Mouse (Mus musculus): ENCODE measurements at regions not wholly inside any gene's neighbourhood (a gene's known extent, or its start where the extent isn't known, plus 50 kb on each side); places are given as distances from the start of the nearest gene placed in this dataset.

DNA sequence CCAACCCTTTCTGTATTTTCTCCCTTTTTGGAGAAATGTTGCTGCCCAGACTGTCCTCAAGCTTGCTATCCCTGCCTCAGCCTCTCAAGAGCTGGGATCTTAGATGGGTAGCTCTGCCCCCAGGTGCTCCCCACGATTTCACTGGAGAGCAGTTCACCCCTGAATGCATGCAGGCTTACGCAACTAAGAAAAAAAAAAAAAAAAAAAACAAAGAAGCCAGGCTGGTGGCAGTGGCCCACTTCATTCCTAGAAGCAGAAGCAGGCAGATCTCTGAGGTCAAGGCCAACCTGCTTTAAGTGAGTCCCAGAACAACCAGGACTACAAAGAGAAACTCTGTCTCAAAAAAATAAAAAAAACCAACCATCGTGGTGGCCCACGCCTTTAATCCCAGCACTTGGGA is 51.2 kb upstream of the Fbxo11 start:
- Histone ChIP-seq H3K27ac (ENCODE audit: low read depth, low read length) (no peak overlapping the region), H3K9me3 (ENCODE audit: control insufficient read depth, low read length) (no peaks in the 10 kb centered on the region), H3K9ac (ENCODE audit: low read depth, low read length) (no peak overlapping the region), H3K36me3 (ENCODE audit: control insufficient read depth, insufficient read depth, low read length) (no peaks in the 10 kb centered on the region), H3K27me3 (replicated peaks; ENCODE audit: control insufficient read depth, insufficient read depth, low read length) (no peaks in the 10 kb centered on the region), H3K4me2 (ENCODE audit: low read length) (no peak overlapping the region), H3K4me1 (ENCODE audit: control insufficient read depth, insufficient read depth, low read depth, low read length) (no peaks in the 10 kb centered on the region), H3K4me3 (ENCODE audit: low read length) (no peak overlapping the region)
- no peak for ATAC-seq
- 91% methylated on average over 4 of the region's 4 CpGs for WGBS

DNA sequence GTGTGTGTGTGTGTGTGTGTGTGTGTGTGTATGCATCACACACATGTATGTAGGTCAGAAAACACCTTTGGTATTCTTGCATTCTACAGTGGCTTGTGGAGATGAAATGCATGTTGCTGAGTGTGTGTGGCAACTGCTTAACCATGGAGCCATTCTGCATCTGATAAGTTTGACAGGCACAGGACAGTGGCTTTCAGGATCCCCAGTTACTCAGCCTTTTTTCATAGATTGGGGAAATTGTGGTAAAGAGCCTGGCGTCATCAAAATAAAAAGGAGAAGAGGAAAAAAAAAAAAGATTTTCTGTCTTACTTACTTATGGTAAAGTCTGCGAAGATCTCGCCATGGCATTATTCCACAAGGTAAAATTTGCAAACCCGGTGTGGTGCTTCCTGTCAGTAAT is 53.6 kb upstream of the Fbxo11 start:
- Histone ChIP-seq H3K27ac (ENCODE audit: low read depth, low read length) (no peak overlapping the region), H3K4me2 (ENCODE audit: low read length) (no peak overlapping the region), H3K4me1 (ENCODE audit: control insufficient read depth, insufficient read depth, low read depth, low read length) (no peaks in the 10 kb centered on the region), H3K4me3 (ENCODE audit: low read length) (no peak overlapping the region), H3K9me3 (ENCODE audit: control insufficient read depth, low read length) (no peaks in the 10 kb centered on the region), H3K9ac (ENCODE audit: low read depth, low read length) (no peak overlapping the region), H3K27me3 (replicated peaks; ENCODE audit: control insufficient read depth, insufficient read depth, low read length) (no peaks in the 10 kb centered on the region), H3K36me3 (ENCODE audit: control insufficient read depth, insufficient read depth, low read length) (no peaks in the 10 kb centered on the region)
- 91% methylated on average over 4 of the region's 4 CpGs for WGBS
- ATAC-seq: no peak

DNA sequence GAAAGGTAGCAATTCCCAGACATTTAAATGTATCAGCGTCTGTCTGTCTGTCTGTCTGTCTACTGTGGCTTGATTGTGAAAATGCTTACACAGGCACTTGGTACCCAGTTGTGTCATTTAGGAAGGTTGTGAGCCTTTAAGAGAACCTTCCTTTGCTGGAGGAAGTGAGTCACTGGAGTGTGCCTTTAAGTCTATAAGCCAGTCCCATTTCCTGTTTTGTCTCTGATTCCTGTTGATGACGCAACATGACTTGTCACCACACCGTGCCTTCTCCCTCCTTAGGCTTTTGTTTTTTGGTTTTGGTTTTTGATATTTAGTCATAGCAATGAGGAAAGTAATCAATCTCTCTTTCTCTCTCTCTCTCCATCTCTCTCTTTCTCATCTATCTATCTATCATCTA is 58.6 kb upstream of the Fbxo11 start:
- WGBS: 91% methylated on average over 3 of the region's 3 CpGs
- H3K4me3 ChIP-seq (ENCODE audit: low read length): no peak overlapping the region

GRCm38 (mm10) chr17:88127126-88127525 is 62.0 kb upstream of the Fbxo11 start:
- Histone ChIP-seq H3K9ac (ENCODE audit: low read depth, low read length) (no peak overlapping the region), H3K4me2 (ENCODE audit: low read length) (no peak overlapping the region), H3K4me3 (ENCODE audit: low read length) (no peak overlapping the region), H3K9me3 (ENCODE audit: control insufficient read depth, low read length) (no peaks in the 10 kb centered on the region), H3K27me3 (replicated peaks; ENCODE audit: control insufficient read depth, insufficient read depth, low read length) (no peaks in the 10 kb centered on the region), H3K4me1 (ENCODE audit: control insufficient read depth, insufficient read depth, low read depth, low read length) (no peaks in the 10 kb centered on the region), H3K27ac (ENCODE audit: low read depth, low read length) (no peak overlapping the region), H3K36me3 (ENCODE audit: control insufficient read depth, insufficient read depth, low read length) (no peaks in the 10 kb centered on the region)
- WGBS: 94% methylated on average over 2 of the region's 2 CpGs
- ATAC-seq: no peak

More for the DNA sequence above, 58.6 kb upstream of the Fbxo11 start:
- no peak overlapping the region for H3K9ac ChIP-seq (ENCODE audit: low read depth, low read length)
- H3K36me3 ChIP-seq (ENCODE audit: control insufficient read depth, insufficient read depth, low read length): no peaks in the 10 kb centered on the region
- ATAC-seq: no peak
- H3K27me3 ChIP-seq (replicated peaks; ENCODE audit: control insufficient read depth, insufficient read depth, low read length): no peaks in the 10 kb centered on the region
- H3K4me2 ChIP-seq (ENCODE audit: low read length): no peak overlapping the region
- H3K4me1 ChIP-seq (ENCODE audit: control insufficient read depth, insufficient read depth, low read depth, low read length): no peaks in the 10 kb centered on the region
- H3K27ac ChIP-seq (ENCODE audit: low read depth, low read length): no peak overlapping the region
- H3K9me3 ChIP-seq (ENCODE audit: control insufficient read depth, low read length): no peaks in the 10 kb centered on the region

GRCm38 (mm10) chr17:88131297-88131696 is 66.2 kb upstream of the Fbxo11 start:
- no peak for ATAC-seq
- Histone ChIP-seq H3K27ac (ENCODE audit: low read depth, low read length) (no peak overlapping the region), H3K4me3 (ENCODE audit: low read length) (no peak overlapping the region), H3K4me2 (ENCODE audit: low read length) (no peak overlapping the region), H3K9ac (ENCODE audit: low read depth, low read length) (no peak overlapping the region), H3K27me3 (replicated peaks; ENCODE audit: control insufficient read depth, insufficient read depth, low read length) (no peaks in the 10 kb centered on the region), H3K9me3 (ENCODE audit: control insufficient read depth, low read length) (no peaks in the 10 kb centered on the region), H3K4me1 (ENCODE audit: control insufficient read depth, insufficient read depth, low read depth, low read length) (no peaks in the 10 kb centered on the region), H3K36me3 (ENCODE audit: control insufficient read depth, insufficient read depth, low read length) (no peaks in the 10 kb centered on the region)
- 80% methylated on average over 4 of the region's 4 CpGs for WGBS

- H3K27me3 ChIP-seq (replicated peaks; ENCODE audit: control insufficient read depth, insufficient read depth, low read length): no peaks in the 10 kb centered on the region
- H3K4me2 ChIP-seq (ENCODE audit: low read length): no peak overlapping the region
- H3K4me1 ChIP-seq (ENCODE audit: control insufficient read depth, insufficient read depth, low read depth, low read length): no peaks in the 10 kb centered on the region
- no peak overlapping the region for H3K4me3 ChIP-seq (ENCODE audit: low read length)
- H3K27ac ChIP-seq (ENCODE audit: low read depth, low read length): no peak overlapping the region
- H3K9ac ChIP-seq (ENCODE audit: low read depth, low read length): no peak overlapping the region
- H3K36me3 ChIP-seq (ENCODE audit: control insufficient read depth, insufficient read depth, low read length): no peaks in the 10 kb centered on the region
- ATAC-seq: no peak
- WGBS: 90% methylated on average over 5 of the region's 5 CpGs
- no peaks in the 10 kb centered on the region for H3K9me3 ChIP-seq (ENCODE audit: control insufficient read depth, low read length)
Observed at GRCm38 (mm10) chr17:88131980-88132379, 66.9 kb upstream of the Fbxo11 start.

DNA sequence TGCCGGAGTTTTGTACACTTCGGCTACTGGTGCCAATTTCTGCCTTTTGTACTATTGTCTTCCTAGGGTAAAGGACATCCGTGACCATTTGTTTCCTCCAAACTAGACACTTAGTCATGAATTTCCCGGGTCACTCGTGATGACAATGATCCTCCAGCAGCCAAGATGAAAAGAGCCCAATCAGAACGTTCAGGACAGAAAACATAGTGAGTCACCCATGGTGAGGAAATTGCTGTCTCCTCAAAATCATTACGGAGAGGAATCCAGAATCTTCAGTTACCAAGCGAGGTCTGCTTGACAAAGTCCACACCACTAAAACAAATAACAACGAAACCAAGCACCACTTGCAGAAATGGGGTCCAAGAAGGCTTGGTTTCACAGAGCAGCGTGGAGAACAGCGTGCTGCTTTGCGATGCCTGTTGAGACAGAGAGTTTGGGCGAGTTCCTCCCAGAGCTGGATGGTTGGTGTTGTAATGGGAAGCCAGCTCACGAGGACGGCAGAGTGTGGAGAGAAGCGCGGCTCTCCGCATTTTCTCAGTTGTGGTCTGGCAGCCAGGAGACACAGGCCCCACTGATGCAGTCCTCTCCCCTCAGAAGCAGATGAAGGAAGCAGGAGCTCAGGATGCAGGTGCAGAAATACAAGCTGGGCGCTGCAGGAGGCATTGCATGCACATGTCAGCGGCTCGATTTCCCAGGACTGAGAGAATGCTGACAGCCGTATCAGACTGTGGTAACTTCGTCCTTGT is 67.7 kb upstream of the Fbxo11 start:
- no peak for ATAC-seq
- no peak overlapping the region for H3K9ac ChIP-seq (ENCODE audit: low read depth, low read length)
- no peaks in the 10 kb centered on the region for H3K36me3 ChIP-seq (ENCODE audit: control insufficient read depth, insufficient read depth, low read length)
- H3K4me3 ChIP-seq (ENCODE audit: low read length): no peak overlapping the region
- H3K27me3 ChIP-seq (replicated peaks; ENCODE audit: control insufficient read depth, insufficient read depth, low read length): no peaks in the 10 kb centered on the region
- H3K4me1 ChIP-seq (ENCODE audit: control insufficient read depth, insufficient read depth, low read depth, low read length): no peaks in the 10 kb centered on the region
- no peaks in the 10 kb centered on the region for H3K9me3 ChIP-seq (ENCODE audit: control insufficient read depth, low read length)
- WGBS: 67% methylated on average over 23 of the region's 23 CpGs
- H3K27ac ChIP-seq (ENCODE audit: low read depth, low read length): no peak overlapping the region
- no peak overlapping the region for H3K4me2 ChIP-seq (ENCODE audit: low read length)

- H3K27ac ChIP-seq (ENCODE audit: low read depth, low read length): no peak overlapping the region
- H3K4me2 ChIP-seq (ENCODE audit: low read length): no peak overlapping the region
- H3K27me3 ChIP-seq (replicated peaks; ENCODE audit: control insufficient read depth, insufficient read depth, low read length): no peaks in the 10 kb centered on the region
- no peaks in the 10 kb centered on the region for H3K9me3 ChIP-seq (ENCODE audit: control insufficient read depth, low read length)
- H3K4me3 ChIP-seq (ENCODE audit: low read length): no peak overlapping the region
- H3K9ac ChIP-seq (ENCODE audit: low read depth, low read length): no peak overlapping the region
- no peak for ATAC-seq
- H3K36me3 ChIP-seq (ENCODE audit: control insufficient read depth, insufficient read depth, low read length): no peaks in the 10 kb centered on the region
- H3K4me1 ChIP-seq (ENCODE audit: control insufficient read depth, insufficient read depth, low read depth, low read length): no peaks in the 10 kb centered on the region
- 97% methylated on average over 2 of the region's 2 CpGs for WGBS
Observed at GRCm38 (mm10) chr17:88134546-88134945, 69.5 kb upstream of the Fbxo11 start.

DNA sequence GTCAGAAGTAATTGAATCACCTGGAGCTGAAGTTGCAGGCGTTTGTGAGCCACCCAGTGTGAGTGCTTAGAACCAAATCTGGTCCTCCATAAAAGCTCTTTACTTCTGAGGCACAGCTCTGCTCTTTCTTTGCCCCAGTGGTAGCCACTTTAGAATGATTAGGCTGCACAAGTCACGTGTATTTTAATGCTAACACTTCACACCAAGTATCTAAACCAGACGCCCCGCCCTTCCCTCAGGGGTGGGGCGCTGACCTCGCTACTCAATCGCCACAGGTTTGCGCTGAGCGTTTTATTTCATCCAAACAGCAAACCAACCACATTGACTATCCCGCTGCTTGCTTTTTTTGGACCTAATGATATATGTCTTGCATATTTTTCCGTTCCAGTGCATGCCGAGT is 76.4 kb upstream of the Fbxo11 start:
- 50% methylated on average over 12 of the region's 12 CpGs for WGBS
- H3K4me2 ChIP-seq (ENCODE audit: low read length): no peak overlapping the region
- no peak for ATAC-seq
- no peak overlapping the region for H3K9ac ChIP-seq (ENCODE audit: low read depth, low read length)
- H3K27me3 ChIP-seq (replicated peaks; ENCODE audit: control insufficient read depth, insufficient read depth, low read length): no peaks in the 10 kb centered on the region
- H3K36me3 ChIP-seq (ENCODE audit: control insufficient read depth, insufficient read depth, low read length): no peaks in the 10 kb centered on the region
- no peak overlapping the region for H3K27ac ChIP-seq (ENCODE audit: low read depth, low read length)
- no peak overlapping the region for H3K4me3 ChIP-seq (ENCODE audit: low read length)
- no peaks in the 10 kb centered on the region for H3K4me1 ChIP-seq (ENCODE audit: control insufficient read depth, insufficient read depth, low read depth, low read length)
- no peaks in the 10 kb centered on the region for H3K9me3 ChIP-seq (ENCODE audit: control insufficient read depth, low read length)

DNA sequence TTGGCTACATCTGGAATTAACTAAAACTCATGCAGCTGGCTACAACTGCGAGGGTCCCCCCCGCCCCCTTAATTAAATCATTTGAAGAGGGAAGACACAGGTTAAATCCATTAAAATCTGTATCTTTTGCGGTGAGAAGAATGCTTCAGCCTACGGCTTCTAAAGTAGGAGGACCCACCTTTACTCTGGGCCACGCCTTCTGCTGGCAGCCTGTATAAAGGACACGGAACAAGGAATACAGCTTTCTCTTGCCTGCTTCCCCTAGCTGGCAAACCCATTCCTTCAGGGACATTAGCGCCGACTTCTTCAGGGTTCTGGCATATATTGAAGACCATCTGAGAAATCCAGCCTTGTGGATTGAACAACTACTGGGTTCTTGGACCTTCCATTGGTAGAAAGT is 76.9 kb upstream of the Fbxo11 start:
- no peak overlapping the region for H3K4me3 ChIP-seq (ENCODE audit: low read length)
- 57% methylated on average over 8 of the region's 8 CpGs for WGBS
- H3K27ac ChIP-seq (ENCODE audit: low read depth, low read length): no peak overlapping the region
- no peak overlapping the region for H3K4me2 ChIP-seq (ENCODE audit: low read length)
- ATAC-seq: no peak
- H3K27me3 ChIP-seq (replicated peaks; ENCODE audit: control insufficient read depth, insufficient read depth, low read length): no peaks in the 10 kb centered on the region
- H3K36me3 ChIP-seq (ENCODE audit: control insufficient read depth, insufficient read depth, low read length): no peaks in the 10 kb centered on the region
- H3K4me1 ChIP-seq (ENCODE audit: control insufficient read depth, insufficient read depth, low read depth, low read length): no peaks in the 10 kb centered on the region
- H3K9ac ChIP-seq (ENCODE audit: low read depth, low read length): no peak overlapping the region
- H3K9me3 ChIP-seq (ENCODE audit: control insufficient read depth, low read length): no peaks in the 10 kb centered on the region
